Mouse (Mus musculus) hindbrain, embryonic 15.5 days (tissue): Measurements from ENCODE around the gene Kcnb1. TPM values are rescaled to one million over a fixed set of nuclear protein-coding genes. Genes with fewer than 3 reads are reported as not detected.

Experiments used
- ATAC-seq: fragments of 200-750 bp; cut with Nextera tagmentation; 2 replicates; pipeline ENCODE4 v1.8.0; 2017; ENCODE audit warnings: low read depth, moderate number of reproducible peaks, moderate TSS enrichment; ENCODE audit not compliant: low FRiP score
- H3K27ac ChIP-seq: fragments of 300-500 bp; sonication (generic); replicated peaks from 2 replicates; pipeline ENCODE4 v1.5.1; 2015; ENCODE audit warnings: mild to moderate bottlenecking, inconsistent platforms
- H3K27me3 ChIP-seq: fragments of 300-500 bp; sonication (generic); 2 replicates; pipeline ENCODE4 v1.6.1; 2015; ENCODE audit warnings: control low read depth, inconsistent platforms
- H3K36me3 ChIP-seq: fragments of 300-500 bp; sonication (generic); 2 replicates; pipeline ENCODE4 v1.6.1; 2015; ENCODE audit warnings: control low read depth, inconsistent platforms
- H3K4me1 ChIP-seq: fragments of 300-500 bp; sonication (generic); replicated peaks from 2 replicates; pipeline ENCODE4 v1.6.1; 2015; ENCODE audit warnings: control low read depth, inconsistent platforms
- H3K4me2 ChIP-seq: fragments of 300-500 bp; sonication (generic); 2 replicates; pipeline ENCODE4 v1.6.1; 2015; ENCODE audit warnings: moderate library complexity, mild to moderate bottlenecking, inconsistent platforms
- H3K4me3 ChIP-seq: fragments of 300-500 bp; sonication (generic); 2 replicates; pipeline ENCODE4 v1.5.1; 2015; ENCODE audit warnings: mild to moderate bottlenecking, inconsistent platforms
- H3K9ac ChIP-seq: fragments of 300-500 bp; sonication (generic); 2 replicates; pipeline ENCODE4 v1.6.1; 2015; ENCODE audit warnings: inconsistent platforms
- H3K9me3 ChIP-seq: fragments of 300-500 bp; sonication (generic); 2 replicates; pipeline ENCODE4 v1.6.1; 2016; ENCODE audit warnings: control low read depth, inconsistent platforms
- WGBS: fragments of 180-500 bp; shearing (Covaris S2); methylation state at CpG from one replicate; pipeline ENCODE4 v1.1.7; 2015; 5-methylcytosine and 5-hydroxymethylcytosine counted together
- polyA plus RNA-seq: library from polyadenylated mRNA; unstranded; fragments of >200 nt; fragmentation: Nextera tagmentation; extraction: Ambion mirVana; gene quantifications from 2 replicates; pipeline ENCODE4 v1.2.1, GENCODE M21; 2015

The Kcnb1 gene
- polyA plus RNA-seq, 1 experiment from 2014 or later, result 3.4 TPM

DNA sequence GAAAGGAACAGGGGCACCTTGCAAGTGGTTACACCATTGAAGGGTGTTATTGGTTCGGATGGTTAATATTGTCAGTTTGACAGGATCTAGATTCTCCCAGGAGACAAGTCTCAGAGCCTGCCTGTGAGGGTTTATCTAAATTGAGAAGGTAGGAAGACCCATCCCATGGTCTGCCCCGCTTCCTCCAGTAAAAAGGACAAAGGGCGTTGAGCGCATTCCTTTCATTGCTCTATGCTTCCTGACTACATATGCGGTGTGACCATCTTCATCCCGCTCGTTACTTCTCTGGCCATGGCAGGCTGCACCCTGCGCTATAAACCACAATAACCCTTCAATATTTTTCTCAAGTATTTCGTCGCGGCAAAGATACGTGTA is 118.7 kb downstream of the Kcnb1 start:
- 23% methylated on average over 12 of the region's 12 CpGs for WGBS
- 0 out of 2 replicates have a peak, but pooled peaks have one; percentile 1 for ATAC-seq

GRCm38 (mm10) chr2:167070341-167070740 is 119.6 kb downstream of the Kcnb1 start:
- no peak for ATAC-seq

More for the DNA sequence above, 118.7 kb downstream of the Kcnb1 start:
- Histone ChIP-seq H3K4me1 (peaks cover 13% of the 10 kb centered on the region), H3K4me3 (peak overlapping the region; percentile 52), H3K9ac (peak overlapping the region; percentile 51), H3K9me3 (no peaks in the 10 kb centered on the region), H3K27me3 (no peaks in the 10 kb centered on the region), H3K27ac (peak overlapping the region; percentile 84), H3K36me3 (peaks cover 10% of the 10 kb centered on the region), H3K4me2 (peak overlapping the region; percentile 72)

DNA sequence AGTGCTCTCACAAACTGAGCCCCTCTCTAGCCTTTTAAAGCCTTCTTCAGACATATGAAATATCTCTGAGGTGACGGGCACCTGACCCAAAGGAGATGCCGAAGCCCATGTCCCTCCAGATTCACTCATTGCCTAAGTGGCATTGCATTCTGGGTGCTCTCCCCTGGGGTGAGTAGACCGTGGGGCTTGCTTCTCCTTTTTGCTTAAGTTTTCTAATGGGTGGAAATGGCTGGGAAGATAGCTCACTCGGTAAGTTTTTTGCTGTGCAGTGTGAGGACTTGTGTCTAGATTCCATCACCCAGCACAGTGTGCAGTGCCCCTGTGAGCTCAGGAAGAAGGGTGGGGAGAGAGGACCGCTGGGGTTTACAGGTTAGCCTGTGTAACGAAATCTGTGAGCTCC is 122.4 kb downstream of the Kcnb1 start:
- ATAC-seq, result no peak
- H3K27me3 ChIP-seq, result no peaks in the 10 kb centered on the region
- peaks cover 30% of the 10 kb centered on the region for H3K4me1 ChIP-seq
- no peak overlapping the region for H3K4me3 ChIP-seq
- WGBS, result 54% methylated on average over 6 of the region's 6 CpGs
- H3K27ac ChIP-seq, result no peak overlapping the region
- no peaks in the 10 kb centered on the region for H3K9me3 ChIP-seq
- no peak overlapping the region for H3K9ac ChIP-seq
- H3K4me2 ChIP-seq, result no peak overlapping the region
- H3K36me3 ChIP-seq, result peaks cover 26% of the 10 kb centered on the region

More at GRCm38 (mm10) chr2:167070341-167070740, 119.6 kb downstream of the Kcnb1 start:
- Histone ChIP-seq H3K4me3 (no peak overlapping the region), H3K9me3 (no peaks in the 10 kb centered on the region), H3K36me3 (peaks cover 19% of the 10 kb centered on the region), H3K27ac (no peak overlapping the region), H3K9ac (0 out of 2 replicates have a peak overlapping the region, but pooled peaks have one; percentile 51), H3K4me2 (no peak overlapping the region), H3K27me3 (no peaks in the 10 kb centered on the region), H3K4me1 (peaks cover 21% of the 10 kb centered on the region)
- WGBS, result 50% methylated on average over 6 of the region's 6 CpGs

GRCm38 (mm10) chr2:167066528-167067516 is 123.1 kb downstream of the Kcnb1 start:
- ATAC-seq, result no peak
- no peak overlapping the region for H3K27ac ChIP-seq
- whole genome bisulfite sequencing, result 36% methylated on average over 6 of the region's 6 CpGs
- no peak overlapping the region for H3K4me3 ChIP-seq
- H3K9ac ChIP-seq, result no peak overlapping the region
- no peak overlapping the region for H3K4me2 ChIP-seq
- no peaks in the 10 kb centered on the region for H3K27me3 ChIP-seq
- peaks cover 29% of the 10 kb centered on the region for H3K4me1 ChIP-seq
- H3K36me3 ChIP-seq, result peaks cover 26% of the 10 kb centered on the region
- H3K9me3 ChIP-seq, result no peaks in the 10 kb centered on the region

DNA sequence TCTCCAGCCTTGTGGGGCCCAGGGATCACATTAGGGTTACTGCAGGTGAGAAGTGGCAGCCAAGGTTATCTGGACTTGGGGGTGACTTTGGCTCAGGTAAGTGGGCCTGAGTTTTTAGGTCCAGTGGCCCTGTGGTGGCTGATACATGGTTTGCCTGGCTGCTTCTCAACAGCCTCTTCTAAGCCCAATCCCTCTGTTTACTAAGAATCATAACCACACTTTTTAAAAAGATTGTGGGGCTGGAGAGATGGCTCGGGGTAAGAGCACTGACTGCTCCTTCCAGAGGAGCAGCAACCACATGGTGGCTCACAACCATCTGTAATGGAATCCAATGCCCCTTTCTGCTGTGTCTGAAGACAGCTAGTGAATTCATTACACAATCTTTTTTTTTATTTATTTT is 123.9 kb downstream of the Kcnb1 start:
- Histone ChIP-seq H3K27ac (no peak overlapping the region), H3K27me3 (no peaks in the 10 kb centered on the region), H3K4me1 (peaks cover 33% of the 10 kb centered on the region), H3K9me3 (no peaks in the 10 kb centered on the region), H3K4me2 (no peak overlapping the region), H3K9ac (no peak overlapping the region), H3K4me3 (no peak overlapping the region), H3K36me3 (peaks cover 26% of the 10 kb centered on the region)
- WGBS, result 59% methylated on average over 1 of the region's 1 CpGs
- no peak for ATAC-seq

DNA sequence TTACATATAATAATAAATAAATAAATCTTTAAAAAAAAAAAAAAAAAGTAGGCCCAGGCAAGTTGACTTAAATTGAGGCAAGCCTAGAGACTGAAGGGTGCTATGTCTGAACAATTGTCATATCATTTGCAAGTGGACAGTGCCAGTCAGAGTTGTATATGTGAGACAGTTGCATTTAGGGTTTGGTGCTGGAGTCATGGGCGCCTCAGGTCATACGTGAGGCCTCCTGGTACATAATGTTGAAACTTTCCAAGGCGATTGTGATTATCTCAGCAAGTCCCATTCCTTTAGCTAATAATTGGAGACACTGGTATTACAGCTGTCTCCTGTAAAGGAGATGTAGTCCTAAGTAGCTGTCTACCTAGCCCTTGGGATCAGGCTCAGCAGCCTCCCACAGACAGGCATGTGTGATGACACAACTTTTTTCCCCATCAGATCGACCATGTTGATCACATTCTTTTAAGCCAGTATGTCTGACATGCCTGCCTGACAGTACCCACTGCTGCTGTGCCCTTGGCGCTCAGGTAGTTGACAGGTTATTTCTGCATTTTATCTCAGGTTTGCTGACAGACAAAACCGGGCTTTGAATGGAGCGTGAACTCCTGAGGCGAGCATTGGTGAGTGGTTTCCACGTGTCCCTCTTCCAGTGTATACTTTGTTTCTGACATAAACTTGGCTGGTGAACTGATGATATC is 125.2 kb downstream of the Kcnb1 start:
- Histone ChIP-seq H3K4me2 (peak overlapping the region; percentile 78), H3K9ac (peak overlapping the region; percentile 54), H3K36me3 (peaks cover 28% of the 10 kb centered on the region), H3K27me3 (no peaks in the 10 kb centered on the region), H3K9me3 (no peaks in the 10 kb centered on the region), H3K4me3 (peak overlapping the region; percentile 94), H3K27ac (peak overlapping the region; percentile 23; the same call in 1 of the 2 replicates), H3K4me1 (peaks cover 40% of the 10 kb centered on the region)
- no peak for ATAC-seq
- 27% methylated on average over 9 of the region's 9 CpGs for WGBS

DNA sequence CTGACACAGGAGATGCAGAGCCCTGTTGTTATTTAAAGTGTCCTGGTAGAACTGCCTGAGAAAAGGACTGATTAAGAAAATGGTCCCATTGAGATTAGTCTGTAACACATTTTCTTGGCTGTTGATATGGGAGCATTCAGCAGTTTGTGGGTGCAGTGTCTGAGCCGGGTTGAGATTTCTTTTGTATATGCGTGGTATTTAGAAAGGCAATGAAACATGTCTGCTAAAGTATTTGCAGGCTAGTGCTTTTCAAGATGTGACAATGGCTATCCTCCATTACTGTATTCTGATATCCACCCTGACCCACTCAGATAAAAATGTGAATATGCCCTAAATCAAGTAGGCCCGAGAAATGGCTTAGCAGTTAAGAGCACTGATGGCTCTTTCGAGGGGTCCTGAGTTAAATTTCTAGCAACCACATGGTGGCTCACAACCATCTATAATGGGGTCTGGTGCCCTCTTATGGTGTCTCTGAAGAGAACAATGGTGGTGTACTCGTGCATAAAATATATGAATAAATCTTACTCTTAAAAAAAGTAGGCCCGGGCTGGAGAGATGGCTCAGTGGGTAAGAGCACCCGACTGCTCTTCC is 126.0 kb downstream of the Kcnb1 start:
- peak overlapping the region; percentile 78 for H3K4me2 ChIP-seq
- H3K4me3 ChIP-seq, result peak overlapping the region; percentile 94
- peak overlapping the region; percentile 96 for H3K27ac ChIP-seq
- peak overlapping the region; percentile 94 for H3K9ac ChIP-seq
- WGBS, result 0% methylated on average over 7 of the region's 7 CpGs
- H3K36me3 ChIP-seq, result peaks cover 33% of the 10 kb centered on the region
- H3K4me1 ChIP-seq, result peaks cover 45% of the 10 kb centered on the region
- H3K9me3 ChIP-seq, result no peaks in the 10 kb centered on the region
- no peak for ATAC-seq
- no peaks in the 10 kb centered on the region for H3K27me3 ChIP-seq

GRCm38 (mm10) chr2:167062965-167063880 is 126.7 kb downstream of the Kcnb1 start, which contains the start of gene Znfx1:
Gene Znfx1, minus strand, starts transcription at chr2:167063015.
- no peaks in the 10 kb centered on the region for H3K27me3 ChIP-seq
- WGBS, result under 1% methylated on average over 43 of the region's 57 CpGs

DNA sequence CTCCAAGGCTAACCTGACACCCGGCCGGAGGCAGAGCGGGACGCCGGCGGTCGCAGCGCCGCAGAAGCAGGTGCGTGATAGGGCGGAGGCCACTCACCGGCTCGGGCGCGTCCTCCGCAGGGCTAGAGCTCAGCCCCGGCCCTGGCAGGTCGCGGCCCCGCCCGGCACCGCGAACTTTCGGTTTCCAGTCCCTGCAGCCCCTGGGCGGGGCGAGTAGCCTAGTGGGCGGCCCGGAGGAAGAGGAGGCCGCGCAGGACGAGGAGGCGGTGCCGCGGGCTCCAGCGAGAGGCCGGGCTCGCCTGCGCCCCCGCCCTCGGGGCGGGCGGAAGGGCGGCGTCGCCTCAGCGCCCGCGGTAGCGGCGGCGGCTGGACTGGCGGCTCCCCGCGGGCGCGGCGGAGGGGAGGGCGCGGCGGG is 127.5 kb downstream of the Kcnb1 start:
- Histone ChIP-seq H3K4me3 (peak overlapping the region; percentile 94), H3K9me3 (no peaks in the 10 kb centered on the region), H3K27ac (peak overlapping the region; percentile 96), H3K4me1 (peaks cover 45% of the 10 kb centered on the region), H3K36me3 (peaks cover 36% of the 10 kb centered on the region), H3K27me3 (no peaks in the 10 kb centered on the region), H3K4me2 (peak overlapping the region; percentile 78), H3K9ac (peak overlapping the region; percentile 94)
- peak; percentile 90 for ATAC-seq
- 0% methylated on average over 19 of the region's 60 CpGs for WGBS

More at GRCm38 (mm10) chr2:167062965-167063880, 126.7 kb downstream of the Kcnb1 start, which contains the start of gene Znfx1:
- peak within 1 kb of the TSS; percentile 94 for H3K9ac ChIP-seq
- peaks cover 33% of the 10 kb centered on the region for H3K36me3 ChIP-seq
- peaks cover 45% of the 10 kb centered on the region for H3K4me1 ChIP-seq
- peak; percentile 95 for ATAC-seq
- H3K9me3 ChIP-seq, result no peaks in the 10 kb centered on the region
- peak within 1 kb of the TSS; percentile 78 for H3K4me2 ChIP-seq
- H3K4me3 ChIP-seq, result peak within 1 kb of the TSS; percentile 94
- H3K27ac ChIP-seq, result peak within 1 kb of the TSS; percentile 96

GRCm38 (mm10) chr2:167061381-167062034 is 128.4 kb downstream of the Kcnb1 start:
- Histone ChIP-seq H3K36me3 (peaks cover 34% of the 10 kb centered on the region), H3K4me1 (peaks cover 45% of the 10 kb centered on the region), H3K9ac (peak overlapping the region; percentile 94), H3K27me3 (no peaks in the 10 kb centered on the region), H3K4me3 (peak overlapping the region; percentile 94), H3K9me3 (no peaks in the 10 kb centered on the region), H3K27ac (no peak overlapping the region), H3K4me2 (peak overlapping the region; percentile 78)
- 0 out of 2 replicates have a peak, but pooled peaks have one; percentile 5 for ATAC-seq
- WGBS, result 26% methylated on average over 11 of the region's 11 CpGs
